10 mouse cellular contexts compared by ENCODE assay signal in the genomic region with DNA sequence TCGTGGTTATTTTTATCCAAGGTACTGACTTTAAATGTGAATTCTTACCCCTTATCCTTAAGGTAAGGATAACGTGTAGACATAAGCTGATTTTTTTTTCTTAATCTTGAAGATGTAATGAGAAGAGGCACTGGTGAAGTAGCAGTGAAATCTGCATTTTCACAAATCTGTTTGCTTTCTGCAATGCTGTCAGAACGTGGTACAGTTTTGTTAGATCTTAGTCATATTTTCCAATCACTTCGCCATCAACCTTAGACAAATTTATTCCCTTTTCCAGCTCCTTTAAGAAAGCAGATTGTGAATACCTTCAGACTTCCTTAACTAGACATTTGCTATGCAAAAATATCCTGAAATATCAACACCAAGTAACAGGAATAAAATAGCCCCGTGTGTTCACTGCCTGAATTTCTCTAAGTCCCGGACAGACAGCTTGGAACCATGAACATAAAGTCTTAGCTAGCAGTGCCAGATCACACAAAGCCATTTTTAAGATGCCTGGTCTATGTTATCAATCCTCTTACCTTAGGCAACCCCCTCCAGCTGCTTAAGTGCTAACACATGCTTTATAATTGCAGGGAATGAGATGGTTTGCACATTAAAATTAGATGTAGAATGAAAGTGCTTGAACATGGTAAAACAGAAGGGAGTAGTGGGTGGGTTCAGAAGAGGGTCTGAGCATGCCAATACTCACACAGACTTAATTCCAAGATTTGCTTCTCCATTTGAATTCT.
A peak's percentile ranks its signal among the peaks of the same experiment; 100 is the strongest.
DNase-seq lines count a peak whose midpoint lies in the region; ATAC-seq and TF ChIP-seq lines count a peak whose summit lies in the region.
"Had no signal": no experiment of that assay in that cellular context is flagged by ENCODE, and none has a peak within 500 bp of the region (broad histone marks: within the 10 kb centered on the region; RNA-seq: fewer than 3 reads in every experiment).

No protein-coding gene starts in this region.

- no peaks in the 10 kb centered on the region for H3K36me3 ChIP-seq in hindbrain, embryonic 11.5 days (ENCODE audit: control insufficient read depth, insufficient read depth, low read length)
- no peaks in the 10 kb centered on the region for H3K36me3 ChIP-seq in hindbrain, postnatal 0 days (ENCODE audit: insufficient read depth, low read length)
- no peaks in the 10 kb centered on the region for H3K36me3 ChIP-seq in neural tube, embryonic 13.5 days

- no peak for DNase-seq in hindbrain, embryonic 11.5 days (ENCODE audit: low spot score)
- no peak for DNase-seq in hindbrain, postnatal 0 days (ENCODE audit: low spot score)
- peak; percentile 18 for DNase-seq in right cerebral cortex, adult 18-20 months
- no peak for DNase-seq in right cerebral cortex, postnatal 36 days (ENCODE audit: low spot score in 2 of 2)
- peak; percentile 47 for DNase-seq in hindlimb bud, embryonic 11.5 days (ENCODE audit: extremely low spot score, low read depth, low spot score)
- no peak for DNase-seq in cerebellum, adult 9-11 months
- no peak for DNase-seq in cerebellum, adult 2 months
- DNase-seq: gastrocnemius, postnatal 10 days; heart, postnatal 4 days had no signal

- peak; percentile 17; the same call in 1 of the 2 replicates for ATAC-seq in hindbrain, embryonic 11.5 days (ENCODE audit: low FRiP score)
- no peak for ATAC-seq in hindbrain, postnatal 0 days
- ATAC-seq in neural tube, embryonic 13.5 days (ENCODE audit: low read depth) = no peak; the same call in 1 of the 2 replicates

- no peaks in the 10 kb centered on the region for H3K4me1 ChIP-seq in hindbrain, embryonic 11.5 days (replicated peaks; ENCODE audit: control insufficient read depth, insufficient read depth, low read length)
- H3K4me1 ChIP-seq in hindbrain, postnatal 0 days (ENCODE audit: insufficient read depth, low read length) = no peaks in the 10 kb centered on the region
- peaks cover 7% of the 10 kb centered on the region for H3K4me1 ChIP-seq in neural tube, embryonic 13.5 days (replicated peaks)
- no peaks in the 10 kb centered on the region for H3K4me1 ChIP-seq in cerebellum, adult 2 months (ENCODE audit: control insufficient read depth, insufficient read depth, low read length)

- 82% methylated on average over 6 of the region's 6 CpGs for WGBS in hindbrain, embryonic 11.5 days
- 79% methylated on average over 6 of the region's 6 CpGs for WGBS in hindbrain, postnatal 0 days
- WGBS in neural tube, embryonic 13.5 days = 82% methylated on average over 6 of the region's 6 CpGs
- 86% methylated on average over 6 of the region's 6 CpGs for WGBS in cerebellum, adult 2 months

- H3K27ac ChIP-seq in hindbrain, embryonic 11.5 days (ENCODE audit: low read depth, low read length) = no peak overlapping the region
- H3K27ac ChIP-seq in hindbrain, postnatal 0 days = no peak overlapping the region
- H3K27ac ChIP-seq in neural tube, embryonic 13.5 days (replicated peaks) = peak overlapping the region; percentile 72
- no peak overlapping the region for H3K27ac ChIP-seq in cerebellum, adult 2 months (ENCODE audit: insufficient read depth, low read length)

- TF ChIP-seq CTCF in hindbrain, postnatal 0 days (IDR thresholded peaks at IDR 0.05; ENCODE audit: low read depth) = no peak
- TF ChIP-seq CTCF in cerebellum, adult 2 months (IDR thresholded peaks at IDR 0.05; ENCODE audit: borderline replicate concordance, insufficient read depth, low read depth, low read length) = no peak

- no peak overlapping the region for H3K4me3 ChIP-seq in hindbrain, embryonic 11.5 days (ENCODE audit: low read depth, low read length)
- H3K4me3 ChIP-seq in hindbrain, postnatal 0 days (ENCODE audit: low read length) = no peak overlapping the region
- H3K4me3 ChIP-seq in neural tube, embryonic 13.5 days = no peak overlapping the region
- no peak overlapping the region for H3K4me3 ChIP-seq in cerebellum, adult 2 months (replicated peaks; ENCODE audit: insufficient read depth, low read depth, low read length)

- no peak overlapping the region for H3K4me2 ChIP-seq in hindbrain, embryonic 11.5 days (replicated peaks; ENCODE audit: low read depth, low read length)
- H3K4me2 ChIP-seq in hindbrain, postnatal 0 days (ENCODE audit: low read depth, low read length) = no peak overlapping the region
- H3K4me2 ChIP-seq in neural tube, embryonic 13.5 days = no peak overlapping the region

- H3K9ac ChIP-seq in hindbrain, embryonic 11.5 days (ENCODE audit: low read depth, low read length) = no peak overlapping the region
- H3K9ac ChIP-seq in hindbrain, postnatal 0 days (replicated peaks; ENCODE audit: low read length) = no peak overlapping the region
- no peak overlapping the region for H3K9ac ChIP-seq in neural tube, embryonic 13.5 days

- no peaks in the 10 kb centered on the region for H3K27me3 ChIP-seq in hindbrain, embryonic 11.5 days (ENCODE audit: control insufficient read depth, insufficient read depth, low read length)
- H3K27me3 ChIP-seq in hindbrain, postnatal 0 days (ENCODE audit: insufficient read depth, low read length) = no peaks in the 10 kb centered on the region
- no peaks in the 10 kb centered on the region for H3K27me3 ChIP-seq in neural tube, embryonic 13.5 days
- no peaks in the 10 kb centered on the region for H3K27me3 ChIP-seq in cerebellum, adult 2 months (ENCODE audit: control insufficient read depth, insufficient read depth, low read length)

- no peaks in the 10 kb centered on the region for H3K9me3 ChIP-seq in hindbrain, embryonic 11.5 days (ENCODE audit: control insufficient read depth, low read length)
- H3K9me3 ChIP-seq in hindbrain, postnatal 0 days (ENCODE audit: low read length) = no peaks in the 10 kb centered on the region
- H3K9me3 ChIP-seq in neural tube, embryonic 13.5 days = no peaks in the 10 kb centered on the region

- TF ChIP-seq POLR2A in cerebellum, adult 2 months (IDR thresholded peaks at IDR 0.05; ENCODE audit: borderline replicate concordance, insufficient read depth, low read length) = no peak

Comparison
In these comparisons a context has a peak if more than half of its experiments do, and no peak if none do; other contexts are left out.
1. DNase-seq: peak in right cerebral cortex, adult 18-20 months (single experiment) and hindlimb bud, embryonic 11.5 days (single experiment); none in hindbrain, embryonic 11.5 days (single experiment), hindbrain, postnatal 0 days (single experiment), right cerebral cortex, postnatal 36 days (0 of 2), cerebellum, adult 9-11 months (single experiment) and cerebellum, adult 2 months (0 of 2).